Mouse (Mus musculus) E14TG2a.4 (cell line): ENCODE measurements at regions not wholly inside any gene's neighbourhood (a gene's known extent, or its start where the extent isn't known, plus 50 kb on each side); places are given as distances from the start of the nearest gene placed in this dataset.

Source experiments
- CTCF ChIP-seq: conservative IDR thresholded peaks from 2 replicates; pipeline ENCODE4 v1.5.1; 2014; ENCODE audit warnings: low read length
- POU5F1 ChIP-seq: IDR thresholded peaks from 2 replicates; pipeline ENCODE4 v1.6.1; 2014; ENCODE audit warnings: low read length, borderline replicate concordance

DNA sequence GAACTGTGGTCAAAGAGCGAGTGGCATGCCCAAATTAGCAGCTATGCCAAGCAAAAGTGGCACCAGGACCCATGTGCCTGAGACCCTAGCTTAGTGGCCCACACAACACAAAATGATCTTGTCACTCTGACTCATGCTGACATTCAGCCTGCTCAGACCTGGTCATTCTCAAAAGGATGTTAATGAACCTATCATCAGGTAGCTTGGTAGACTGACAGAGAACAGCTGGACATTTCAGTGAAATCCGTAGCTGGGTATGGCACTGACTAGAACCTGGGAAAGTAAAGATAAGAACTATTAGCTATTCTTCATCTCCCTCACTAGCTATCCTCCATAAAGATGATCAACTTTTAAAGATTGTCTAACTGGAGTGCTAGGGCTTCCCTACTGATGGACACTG lies 188.5 kb downstream of the Nr2f2 start:
- no peak for TF ChIP-seq CTCF
- TF ChIP-seq POU5F1, result no peak
